Comparison of ENCODE assay signal across 9 mouse cellular contexts in the genomic region with DNA sequence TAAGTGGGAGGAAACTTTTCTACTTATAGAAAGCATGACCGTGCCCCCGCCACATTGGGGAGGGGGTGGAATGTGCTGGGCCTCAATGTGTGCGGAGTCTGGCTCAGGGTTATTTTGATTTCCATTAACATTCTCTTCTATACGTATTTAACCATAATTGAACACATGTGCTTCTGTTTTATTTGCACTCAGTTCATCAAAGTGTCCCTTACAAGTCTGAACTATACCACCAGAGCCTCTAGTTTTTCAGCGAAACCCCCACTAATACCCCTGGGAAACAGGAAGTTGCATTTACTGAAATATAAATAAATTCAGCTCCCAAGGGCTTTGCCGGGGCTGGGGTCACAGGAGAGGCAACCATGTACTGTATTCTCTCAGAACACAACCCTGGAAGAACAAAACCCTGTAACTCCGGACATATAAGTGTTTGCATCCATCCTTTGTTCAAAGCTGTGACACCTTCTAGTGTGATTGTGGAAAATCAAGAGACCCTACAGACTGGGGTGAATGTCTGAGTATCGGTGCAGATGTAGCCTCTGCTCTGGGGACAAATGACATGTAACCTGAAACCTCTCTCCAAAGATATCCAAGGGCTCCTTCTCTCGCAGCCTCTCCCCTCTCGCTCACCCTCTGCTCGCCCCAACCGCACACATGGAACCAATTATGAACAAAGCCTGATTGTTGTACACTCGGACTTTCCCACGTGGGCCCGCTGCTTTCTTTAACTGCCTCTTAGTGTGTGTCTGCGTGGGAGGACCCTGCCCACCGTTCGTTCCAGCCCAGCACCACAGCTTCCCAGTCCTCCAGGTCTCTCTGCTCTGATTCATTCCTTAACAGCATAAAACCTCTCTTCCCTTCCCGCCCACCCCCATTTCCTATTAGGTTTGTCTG.
DNase-seq lines count a peak whose midpoint lies in the region; ATAC-seq and TF ChIP-seq lines count a peak whose summit lies in the region.
"Had no signal": no experiment of that assay in that cellular context is flagged by ENCODE, and none has a peak within 500 bp of the region (broad histone marks: within the 10 kb centered on the region; RNA-seq: fewer than 3 reads in every experiment).

No protein-coding gene starts in this region.

- peak; percentile 87 for ATAC-seq in embryonic facial prominence, embryonic 14.5 days (ENCODE audit: low read depth)
- ATAC-seq in midbrain, embryonic 11.5 days (ENCODE audit: low FRiP score), result peak; percentile 80
- ATAC-seq in megakaryocyte, adult 5-6 weeks (ENCODE audit: poor library complexity, severe bottlenecking), result no peak

- no peak overlapping the region for H3K27ac ChIP-seq in kidney, adult 2 months (ENCODE audit: insufficient read depth, low read depth, low read length)
- peak overlapping the region; percentile 86 for H3K27ac ChIP-seq in embryonic facial prominence, embryonic 14.5 days (replicated peaks; ENCODE audit: low read depth, low read length)
- no peak overlapping the region; the same call in 1 of the 2 replicates for H3K27ac ChIP-seq in midbrain, embryonic 11.5 days (ENCODE audit: low read depth, low read length)

- TF ChIP-seq POLR2A in kidney, adult 2 months (IDR thresholded peaks at IDR 0.05; ENCODE audit: low read depth, low read length), result no peak

- TF ChIP-seq CTCF in kidney, adult 2 months (conservative IDR thresholded peaks at IDR 0.05; ENCODE audit: insufficient read depth, insufficient read length, low read depth, low read length), result no peak

- H3K9ac ChIP-seq in embryonic facial prominence, embryonic 14.5 days (ENCODE audit: low read depth, low read length), result peak overlapping the region; percentile 21
- peak overlapping the region; percentile 55 for H3K9ac ChIP-seq in midbrain, embryonic 11.5 days (ENCODE audit: low read length)

- H3K36me3 ChIP-seq in kidney, adult 2 months (ENCODE audit: control insufficient read depth, insufficient read depth, low read length), result no peaks in the 10 kb centered on the region
- H3K36me3 ChIP-seq in embryonic facial prominence, embryonic 14.5 days (ENCODE audit: control insufficient read depth, insufficient read depth, low read length), result no peaks in the 10 kb centered on the region
- H3K36me3 ChIP-seq in midbrain, embryonic 11.5 days (ENCODE audit: control insufficient read depth, insufficient read depth, low read length), result no peaks in the 10 kb centered on the region
- H3K36me3 ChIP-seq: G1E had no signal

- no peaks in the 10 kb centered on the region for H3K27me3 ChIP-seq in kidney, adult 2 months (replicated peaks; ENCODE audit: control insufficient read depth, insufficient read depth, low read length)
- no peaks in the 10 kb centered on the region for H3K27me3 ChIP-seq in embryonic facial prominence, embryonic 14.5 days (replicated peaks; ENCODE audit: control insufficient read depth, insufficient read depth, low read length)
- H3K27me3 ChIP-seq in midbrain, embryonic 11.5 days (ENCODE audit: control insufficient read depth, insufficient read depth, low read length), result no peaks in the 10 kb centered on the region

- 31% methylated on average over 19 of the region's 19 CpGs for WGBS in kidney, adult 2 months
- WGBS in embryonic facial prominence, embryonic 14.5 days, result 4% methylated on average over 19 of the region's 19 CpGs
- 16% methylated on average over 19 of the region's 19 CpGs for WGBS in midbrain, embryonic 11.5 days

- intact Hi-C loops in heart, postnatal 25 days (cut with DNase I), result no loop called here

- H3K4me1 ChIP-seq in kidney, adult 2 months (ENCODE audit: control insufficient read depth, insufficient read depth, low read length), result no peaks in the 10 kb centered on the region
- peaks cover 43% of the 10 kb centered on the region for H3K4me1 ChIP-seq in embryonic facial prominence, embryonic 14.5 days (ENCODE audit: control insufficient read depth, insufficient read depth, low read length)
- H3K4me1 ChIP-seq in midbrain, embryonic 11.5 days (ENCODE audit: control insufficient read depth, insufficient read depth, low read length), result peaks cover 20% of the 10 kb centered on the region

- no peaks in the 10 kb centered on the region for H3K9me3 ChIP-seq in embryonic facial prominence, embryonic 14.5 days (ENCODE audit: control insufficient read depth, low read length)
- no peaks in the 10 kb centered on the region for H3K9me3 ChIP-seq in midbrain, embryonic 11.5 days (ENCODE audit: control insufficient read depth, low read length)
- H3K9me3 ChIP-seq: G1E had no signal

- H3K4me2 ChIP-seq in embryonic facial prominence, embryonic 14.5 days (ENCODE audit: low read depth, low read length), result peak overlapping the region; percentile 71
- H3K4me2 ChIP-seq in midbrain, embryonic 11.5 days, result peak overlapping the region; percentile 37

- no peak overlapping the region for H3K4me3 ChIP-seq in kidney, adult 2 months (ENCODE audit: insufficient read depth, low read depth, low read length)
- H3K4me3 ChIP-seq in embryonic facial prominence, embryonic 14.5 days (ENCODE audit: low read depth, low read length), result peak overlapping the region; percentile 45
- peak overlapping the region; percentile 5; the same call in 1 of the 2 replicates for H3K4me3 ChIP-seq in midbrain, embryonic 11.5 days (ENCODE audit: low read depth, low read length)

- peak; percentile 23 for DNase-seq in kidney, postnatal 10 days
- DNase-seq in kidney, adult 2 months, result no peak
- peak; percentile 97 for DNase-seq in embryonic facial prominence, embryonic 14.5 days (ENCODE audit: low spot score)
- peak; percentile 10 for DNase-seq in heart, postnatal 25 days (ENCODE audit: low spot score)
- DNase-seq in midbrain, embryonic 11.5 days (ENCODE audit: low spot score, missing footprints), result peak; percentile 93
- no peak for DNase-seq in spleen, postnatal 4 days (ENCODE audit: low spot score in 2 of 2)
- no peak for DNase-seq in cerebellum, postnatal 14 days

Comparison
In these comparisons a context has a peak if more than half of its experiments do, and no peak if none do; other contexts are left out.
1. DNase-seq: peak in kidney, postnatal 10 days (single experiment), embryonic facial prominence, embryonic 14.5 days (single experiment), heart, postnatal 25 days (single experiment) and midbrain, embryonic 11.5 days (single experiment); none in kidney, adult 2 months (single experiment), spleen, postnatal 4 days (0 of 2) and cerebellum, postnatal 14 days (0 of 2).